Mouse (Mus musculus): ENCODE measurements at regions not wholly inside any gene's neighbourhood (a gene's known extent, or its start where the extent isn't known, plus 50 kb on each side); places are given as distances from the start of the nearest gene placed in this dataset.
A peak's percentile ranks its signal among the peaks of the same experiment; 100 is the strongest.

DNA sequence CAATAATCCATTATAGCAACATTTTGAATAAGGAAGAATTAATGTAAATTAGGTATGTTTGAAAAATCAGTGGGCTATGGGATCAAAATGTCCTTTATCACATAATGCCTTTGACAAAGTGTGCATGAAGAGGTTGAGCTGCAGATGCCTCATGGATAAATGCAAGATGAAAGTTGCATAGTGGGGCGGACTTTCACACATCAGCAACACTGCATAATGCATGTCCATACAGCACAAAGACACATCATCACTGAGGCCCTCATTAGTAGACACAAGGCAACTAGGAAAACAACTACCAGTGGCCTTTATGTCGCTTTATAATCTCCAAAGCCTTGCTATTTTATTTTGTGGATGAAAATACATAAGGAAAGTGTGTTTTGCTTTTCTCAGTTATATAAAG, 105.8 kb upstream of the Rap2b start:
- DNase-seq (ENCODE audit: low spot score in 2 of 2) = no peak

DNA sequence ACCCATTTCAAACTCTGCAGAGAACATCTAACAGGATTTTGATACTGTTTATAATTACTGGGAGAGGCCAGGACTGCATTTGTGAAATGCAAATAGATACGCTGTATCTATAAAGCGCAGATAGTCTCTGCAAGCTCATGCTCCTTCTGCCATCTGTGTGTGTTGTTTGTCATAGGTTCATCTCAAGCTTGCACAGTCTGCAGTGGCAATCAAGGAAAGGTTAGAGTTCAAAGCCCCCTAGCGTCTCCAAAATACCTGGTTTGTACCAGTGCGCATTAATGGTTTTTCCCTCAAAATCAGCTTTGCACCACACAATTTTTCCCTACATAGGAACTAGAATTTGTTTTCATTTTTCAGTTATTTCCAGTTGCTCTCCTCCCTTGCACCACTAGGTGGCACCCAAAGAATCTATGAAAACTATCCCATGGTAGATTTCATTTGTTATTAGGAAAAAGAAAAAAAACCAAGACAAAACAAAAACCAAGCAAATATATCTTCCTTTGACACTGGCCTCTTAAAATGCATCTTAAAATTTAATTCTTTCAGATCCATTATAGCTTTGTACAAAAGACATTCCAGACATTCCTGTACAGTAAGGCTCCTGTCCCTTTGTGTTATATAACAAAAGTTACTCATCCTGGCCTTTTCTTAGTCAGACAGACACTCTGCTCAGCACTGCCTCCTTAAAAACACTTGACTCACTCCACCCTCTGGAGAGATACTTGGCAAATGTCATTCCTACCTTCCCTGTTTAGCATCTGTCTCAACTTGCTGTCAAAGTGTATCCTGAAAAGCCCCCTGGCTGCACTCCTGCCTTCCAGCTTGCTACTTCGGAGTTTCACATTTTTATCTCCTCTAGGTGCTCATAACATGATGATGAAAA, 92.7 kb upstream of the Rap2b start:
- DNase-seq (ENCODE audit: low spot score in 2 of 2) = peak in 1 of 2 experiments; percentile 1

DNA sequence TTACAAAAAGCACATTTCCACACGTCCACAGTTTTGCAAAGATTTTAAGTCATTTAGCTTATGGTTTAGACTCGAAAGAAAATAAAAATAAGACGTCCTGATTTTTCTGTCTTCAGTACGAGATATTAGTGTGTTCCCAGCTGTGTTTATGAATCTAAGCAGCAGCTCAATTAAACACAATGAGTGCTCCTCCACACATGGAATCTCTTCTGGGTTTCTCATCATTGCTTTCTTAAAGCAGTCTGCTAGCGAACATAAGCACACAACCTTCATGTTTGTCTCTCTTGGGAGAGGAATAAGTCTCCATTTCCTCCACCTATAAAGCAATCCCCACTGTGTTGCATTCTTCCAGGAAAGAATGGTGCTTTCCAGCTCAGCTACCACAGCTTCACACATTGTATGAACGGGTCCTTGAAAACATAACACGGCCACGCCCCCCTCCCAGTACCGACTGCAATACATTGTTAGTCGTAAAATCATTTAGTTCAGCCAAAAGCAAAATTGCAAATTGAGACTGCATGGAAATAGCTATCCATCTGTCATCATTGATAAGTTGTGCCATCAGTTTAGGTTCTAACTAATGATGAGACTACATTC, 75.4 kb upstream of the Rap2b start:
- DNase-seq (ENCODE audit: low spot score in 2 of 2) = no peak

DNA sequence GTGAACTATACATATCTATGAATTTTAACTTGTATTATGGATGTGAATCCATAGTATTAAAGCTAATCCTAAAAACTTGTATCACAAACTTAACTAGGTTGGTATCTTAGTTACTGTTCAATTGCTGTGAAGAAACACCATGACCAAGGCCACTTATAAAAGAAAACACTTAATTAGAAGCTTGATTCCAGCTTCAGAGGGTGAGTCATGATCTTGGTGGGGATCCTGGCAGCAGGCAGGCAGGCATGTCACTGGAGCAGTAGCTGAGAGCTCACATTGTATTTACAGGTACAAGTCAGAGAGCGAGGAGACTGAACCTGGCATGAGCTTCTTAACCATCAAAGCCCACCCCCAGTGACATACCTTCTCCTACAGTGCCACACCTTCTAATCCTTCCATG, 73.2 kb upstream of the Rap2b start:
- no peak for DNase-seq (ENCODE audit: low spot score in 2 of 2)

DNA sequence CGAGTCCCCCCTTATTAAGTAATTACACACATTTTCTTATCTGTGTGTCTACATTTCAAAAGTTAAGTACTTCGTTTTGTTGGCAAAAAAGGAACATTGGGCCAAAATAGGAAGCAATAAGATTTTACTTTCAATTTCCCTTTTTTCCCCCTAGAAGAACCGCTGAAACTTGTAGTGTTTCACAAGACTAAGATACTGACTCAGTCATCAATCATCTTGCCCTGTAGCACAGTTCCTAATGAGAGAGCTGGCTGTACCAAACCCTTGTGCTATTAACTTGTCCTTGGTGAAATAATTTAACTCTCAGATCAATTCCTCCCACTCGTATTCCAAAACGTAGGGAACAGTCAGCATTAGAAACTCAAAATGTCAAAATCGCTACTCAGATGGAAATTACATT, 66.6 kb upstream of the Rap2b start:
- no peak for DNase-seq (ENCODE audit: low spot score in 2 of 2)

DNA sequence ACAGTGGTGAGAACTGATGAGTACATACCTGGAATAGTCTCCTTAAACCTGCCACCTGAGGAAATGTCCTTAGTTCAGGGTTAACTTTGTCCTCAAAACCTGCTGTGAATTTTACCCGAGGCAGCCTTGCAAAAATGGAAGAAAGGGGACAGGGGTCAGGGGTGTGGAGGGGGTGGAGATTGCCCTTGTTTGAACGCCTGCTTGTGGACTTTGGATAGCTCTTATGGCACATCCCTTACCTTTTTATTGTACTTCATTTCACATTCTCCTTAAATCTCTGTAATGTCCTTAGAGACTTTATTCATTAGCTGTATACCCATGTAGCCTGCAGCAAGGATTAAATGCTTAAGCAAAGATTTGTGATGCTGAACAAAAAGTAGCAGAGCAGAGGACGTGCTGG, 64.1 kb upstream of the Rap2b start:
- DNase-seq (ENCODE audit: low spot score in 2 of 2) = no peak

DNA sequence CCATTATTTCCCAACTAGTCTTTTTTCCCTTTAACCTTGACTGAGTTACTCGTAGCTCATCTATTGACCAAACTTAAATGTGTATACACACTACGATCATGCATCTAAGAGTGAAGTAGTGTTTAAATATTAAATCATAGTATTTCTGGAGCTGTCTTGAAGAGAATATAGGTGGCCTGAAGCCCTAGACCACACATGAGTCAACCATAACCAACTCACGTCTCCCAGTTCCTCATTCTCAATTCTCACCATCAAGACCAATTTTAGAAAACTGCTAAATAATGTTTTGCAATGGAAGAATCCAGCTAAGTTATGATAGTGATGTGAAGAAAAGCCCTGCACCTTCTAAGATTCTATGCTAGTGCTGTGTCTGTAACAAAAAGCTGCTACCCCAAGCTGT, 59.2 kb upstream of the Rap2b start:
- no peak for DNase-seq (ENCODE audit: low spot score in 2 of 2)

DNA sequence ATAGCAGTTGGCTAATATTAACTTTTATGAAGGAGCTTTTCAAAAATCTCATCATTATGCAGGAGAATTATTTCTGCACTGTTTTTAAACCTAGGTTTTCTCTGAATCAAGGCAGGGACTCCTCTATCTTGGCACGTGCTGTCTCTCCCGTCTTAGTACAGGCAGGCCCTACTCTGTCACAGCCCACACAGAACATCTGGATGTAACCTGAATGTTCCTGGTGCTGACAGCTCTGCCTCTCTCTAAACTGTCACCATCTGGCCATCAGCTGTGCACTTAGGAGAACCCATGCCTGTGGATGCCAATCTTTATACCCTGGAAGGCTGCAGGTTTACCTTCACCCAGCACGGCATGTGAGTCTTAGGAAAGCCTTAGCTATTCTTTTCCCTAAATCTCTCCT, 58.0 kb upstream of the Rap2b start:
- DNase-seq (ENCODE audit: low spot score in 2 of 2) = no peak

DNA sequence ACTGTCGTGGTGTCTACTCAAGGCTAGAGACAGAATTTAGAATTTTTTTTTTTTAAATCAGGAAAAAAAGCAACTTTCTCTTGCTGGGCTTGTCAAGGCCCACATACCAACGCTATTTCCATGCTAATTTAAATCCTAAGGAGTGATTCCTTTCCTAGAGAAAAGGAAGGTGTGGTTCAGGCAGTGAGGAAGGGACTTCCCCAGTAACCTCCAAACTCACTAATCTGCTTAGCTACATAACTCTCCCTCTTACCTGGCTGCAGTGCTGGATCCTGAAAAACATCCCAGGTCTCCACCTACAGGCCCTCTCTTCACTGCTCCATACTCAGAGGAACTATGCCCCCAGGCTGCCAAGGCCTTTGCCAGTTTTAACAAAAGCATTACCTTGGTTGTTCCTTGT, 55.1 kb upstream of the Rap2b start:
- no peak for DNase-seq (ENCODE audit: low spot score in 2 of 2)

DNA sequence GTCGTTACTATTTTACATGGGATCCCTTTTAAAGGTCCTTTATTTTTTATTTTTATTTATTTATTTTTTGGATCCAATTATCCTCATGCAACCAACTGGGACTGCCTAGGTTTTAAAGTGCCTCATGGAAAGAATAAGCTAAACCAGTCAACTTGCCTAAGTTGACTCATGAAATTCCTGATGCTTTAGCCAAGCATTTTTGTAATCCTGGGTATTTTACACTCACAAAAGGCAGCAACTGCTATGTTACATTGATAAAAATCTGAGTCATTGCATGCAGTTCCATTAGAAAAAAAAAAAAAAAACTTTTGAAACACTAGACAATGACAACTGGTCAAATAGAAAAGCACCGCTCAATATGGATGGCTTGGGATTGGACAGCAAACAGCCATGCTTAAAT, 52.7 kb upstream of the Rap2b start:
- DNase-seq (ENCODE audit: low spot score in 2 of 2) = no peak

DNA sequence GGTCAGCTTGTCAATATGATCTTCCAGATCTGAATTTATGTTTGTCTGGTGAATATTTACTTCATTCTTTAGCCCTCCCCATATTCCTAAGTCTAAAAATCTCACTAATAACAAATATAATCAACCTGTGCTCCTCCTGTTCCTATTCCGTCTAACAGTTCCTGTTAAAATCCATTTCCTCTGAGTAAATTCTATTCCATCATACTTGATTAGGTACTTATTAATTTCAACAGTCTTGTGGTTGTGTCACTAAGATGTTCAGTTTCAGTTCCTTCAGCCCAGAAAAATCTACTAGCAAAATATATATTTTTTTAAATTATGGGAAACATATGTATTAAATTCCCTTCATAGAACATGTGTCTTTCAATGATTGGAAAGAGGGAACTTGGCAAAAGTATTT, 52.2 kb upstream of the Rap2b start:
- no peak for DNase-seq (ENCODE audit: low spot score in 2 of 2)
